Mouse (Mus musculus): ENCODE measurements around the gene Rrn3. TPM values are rescaled to one million over a fixed set of nuclear protein-coding genes. Genes with fewer than 3 reads are reported as not detected.
"Not testable (repeated sequence)": the region's sequence is repeated elsewhere in the genome, so short reads cannot be mapped to it uniquely, and the experiment has no call there.

Gene Rrn3
- polyA plus RNA-seq, 1 experiment from 2014 or later: 123 TPM

- H3K9ac ChIP-seq (replicated peaks): no peak overlapping the region
- no peaks in the 10 kb centered on the region for H3K36me3 ChIP-seq
- H3K4me1 ChIP-seq (replicated peaks): peaks cover 20% of the 10 kb centered on the region
- H3K4me2 ChIP-seq (replicated peaks): peak overlapping the region; percentile 94
- no peaks in the 10 kb centered on the region for H3K27me3 ChIP-seq
- H3K4me3 ChIP-seq (replicated peaks): peak overlapping the region; percentile 62
- no peak overlapping the region for H3K27ac ChIP-seq
- ATAC-seq: peak; percentile 67
- WGBS: 70% methylated on average over 8 of the region's 8 CpGs
- H3K9me3 ChIP-seq: no peaks in the 10 kb centered on the region
Observed at GRCm38 (mm10) chr16:13753986-13754385, 26.5 kb upstream of the Rrn3 start.

GRCm38 (mm10) chr16:13754400-13755190, 25.9 kb upstream of the Rrn3 start:
- Histone ChIP-seq H3K4me1 (replicated peaks) (peaks cover 20% of the 10 kb centered on the region), H3K36me3 (no peaks in the 10 kb centered on the region), H3K9me3 (no peaks in the 10 kb centered on the region), H3K4me2 (replicated peaks) (peak overlapping the region; percentile 94), H3K27ac (peak overlapping the region; percentile 44; the same call in 1 of the 2 replicates), H3K27me3 (no peaks in the 10 kb centered on the region), H3K4me3 (replicated peaks) (peak overlapping the region; percentile 62), H3K9ac (replicated peaks) (peak overlapping the region; percentile 80)
- WGBS: under 1% methylated on average over 65 of the region's 65 CpGs
- peak; percentile 98 for ATAC-seq

- H3K27me3 ChIP-seq: no peaks in the 10 kb centered on the region
- no peak for ATAC-seq
- no peak overlapping the region for H3K4me2 ChIP-seq (replicated peaks)
- no peak overlapping the region for H3K4me3 ChIP-seq (replicated peaks)
- WGBS: 100% methylated on average over 2 of the region's 2 CpGs
- no peak overlapping the region for H3K27ac ChIP-seq
- no peak overlapping the region for H3K9ac ChIP-seq (replicated peaks)
- no peaks in the 10 kb centered on the region for H3K9me3 ChIP-seq
- no peaks in the 10 kb centered on the region for H3K36me3 ChIP-seq
- H3K4me1 ChIP-seq (replicated peaks): peaks cover 20% of the 10 kb centered on the region
Observed at GRCm38 (mm10) chr16:13757823-13758222, 22.7 kb upstream of the Rrn3 start.

GRCm38 (mm10) chr16:13762807-13763206, 17.7 kb upstream of the Rrn3 start:
- not testable (repeated sequence) for H3K4me1 ChIP-seq (replicated peaks); H3K27me3 ChIP-seq; H3K4me3 ChIP-seq (replicated peaks); H3K9ac ChIP-seq (replicated peaks); H3K9me3 ChIP-seq; H3K36me3 ChIP-seq; H3K4me2 ChIP-seq (replicated peaks); H3K27ac ChIP-seq; ATAC-seq
- 97% methylated on average over 1 of the region's 1 CpGs for WGBS

GRCm38 (mm10) chr16:13764519-13764918, 16.0 kb upstream of the Rrn3 start:
- Histone ChIP-seq H3K27ac (no peak overlapping the region), H3K4me1 (replicated peaks) (no peaks in the 10 kb centered on the region), H3K4me3 (replicated peaks) (no peak overlapping the region), H3K36me3 (no peaks in the 10 kb centered on the region), H3K9me3 (no peaks in the 10 kb centered on the region), H3K27me3 (no peaks in the 10 kb centered on the region), H3K4me2 (replicated peaks) (no peak overlapping the region), H3K9ac (replicated peaks) (no peak overlapping the region)
- no peak for ATAC-seq
- WGBS: 80% methylated on average over 3 of the region's 3 CpGs

- no peak for ATAC-seq
- no peaks in the 10 kb centered on the region for H3K4me1 ChIP-seq (replicated peaks)
- no peak overlapping the region for H3K27ac ChIP-seq
- H3K9me3 ChIP-seq: no peaks in the 10 kb centered on the region
- no peak overlapping the region for H3K9ac ChIP-seq (replicated peaks)
- no peaks in the 10 kb centered on the region for H3K36me3 ChIP-seq
- H3K4me2 ChIP-seq (replicated peaks): no peak overlapping the region
- H3K27me3 ChIP-seq: no peaks in the 10 kb centered on the region
- H3K4me3 ChIP-seq (replicated peaks): no peak overlapping the region
Observed at GRCm38 (mm10) chr16:13766367-13766766, 14.1 kb upstream of the Rrn3 start.

GRCm38 (mm10) chr16:13771603-13772002, 8.9 kb upstream of the Rrn3 start:
- not testable (repeated sequence) for H3K36me3 ChIP-seq; H3K4me3 ChIP-seq (replicated peaks); H3K27ac ChIP-seq; H3K27me3 ChIP-seq; H3K9me3 ChIP-seq; H3K9ac ChIP-seq (replicated peaks); H3K4me1 ChIP-seq (replicated peaks); H3K4me2 ChIP-seq (replicated peaks); ATAC-seq
- WGBS: 74% methylated on average over 4 of the region's 4 CpGs

GRCm38 (mm10) chr16:13772051-13772450, 8.5 kb upstream of the Rrn3 start:
- not testable (repeated sequence) for H3K9me3 ChIP-seq; H3K9ac ChIP-seq (replicated peaks); H3K4me2 ChIP-seq (replicated peaks); ATAC-seq; H3K4me3 ChIP-seq (replicated peaks); H3K27ac ChIP-seq; H3K4me1 ChIP-seq (replicated peaks); H3K36me3 ChIP-seq; H3K27me3 ChIP-seq
- WGBS: 88% methylated on average over 5 of the region's 5 CpGs

GRCm38 (mm10) chr16:13774011-13774410, 6.5 kb upstream of the Rrn3 start:
- not testable (repeated sequence) for H3K4me1 ChIP-seq (replicated peaks); H3K9me3 ChIP-seq; H3K27me3 ChIP-seq; H3K4me3 ChIP-seq (replicated peaks); H3K27ac ChIP-seq; H3K4me2 ChIP-seq (replicated peaks); H3K36me3 ChIP-seq; H3K9ac ChIP-seq (replicated peaks); ATAC-seq
- 87% methylated on average over 2 of the region's 2 CpGs for WGBS

GRCm38 (mm10) chr16:13774651-13775050, 5.9 kb upstream of the Rrn3 start:
- H3K4me3 ChIP-seq (replicated peaks); ATAC-seq; H3K27me3 ChIP-seq; H3K4me2 ChIP-seq (replicated peaks); H3K9ac ChIP-seq (replicated peaks); H3K9me3 ChIP-seq; H3K36me3 ChIP-seq; H3K4me1 ChIP-seq (replicated peaks); H3K27ac ChIP-seq: not testable (repeated sequence)
- 87% methylated on average over 3 of the region's 3 CpGs for WGBS

GRCm38 (mm10) chr16:13781216-13781615, 708 bp downstream of the Rrn3 start:
- Histone ChIP-seq H3K36me3 (peaks cover 24% of the 10 kb centered on the region), H3K27me3 (no peaks in the 10 kb centered on the region), H3K4me3 (replicated peaks) (peak overlapping the region; percentile 87), H3K27ac (no peak overlapping the region), H3K9me3 (no peaks in the 10 kb centered on the region), H3K9ac (replicated peaks) (peak overlapping the region; percentile 93), H3K4me1 (replicated peaks) (peaks cover 24% of the 10 kb centered on the region), H3K4me2 (replicated peaks) (peak overlapping the region; percentile 76)
- 38% methylated on average over 8 of the region's 8 CpGs for WGBS
- 0 out of 2 replicates have a peak, but pooled peaks have one; percentile 34 for ATAC-seq

GRCm38 (mm10) chr16:13785932-13786331, 5.4 kb downstream of the Rrn3 start:
- 84% methylated on average over 3 of the region's 3 CpGs for WGBS
- H3K27me3 ChIP-seq: no peaks in the 10 kb centered on the region
- H3K4me3 ChIP-seq (replicated peaks): no peak overlapping the region
- H3K4me2 ChIP-seq (replicated peaks): no peak overlapping the region
- no peak overlapping the region for H3K9ac ChIP-seq (replicated peaks)
- peaks cover 14% of the 10 kb centered on the region for H3K4me1 ChIP-seq (replicated peaks)
- H3K27ac ChIP-seq: no peak overlapping the region
- no peak for ATAC-seq
- H3K9me3 ChIP-seq: no peaks in the 10 kb centered on the region
- peaks cover 70% of the 10 kb centered on the region for H3K36me3 ChIP-seq

GRCm38 (mm10) chr16:13793441-13793840, 12.9 kb downstream of the Rrn3 start:
- not testable (repeated sequence) for H3K27me3 ChIP-seq; H3K4me2 ChIP-seq (replicated peaks); H3K9me3 ChIP-seq; H3K4me3 ChIP-seq (replicated peaks); ATAC-seq; H3K27ac ChIP-seq; H3K4me1 ChIP-seq (replicated peaks); H3K9ac ChIP-seq (replicated peaks)
- peaks cover 90% of the 10 kb centered on the region for H3K36me3 ChIP-seq
- 94% methylated on average over 2 of the region's 2 CpGs for WGBS
